Mouse (Mus musculus) forebrain, embryonic 15.5 days (tissue): ENCODE results near the gene Scgb1a1. TPM values are rescaled to one million over a fixed set of nuclear protein-coding genes. Genes with fewer than 3 reads are reported as not detected.

ENCODE experiments used
- ATAC-seq: fragments of 200-750 bp; cut with Nextera tagmentation; replicated peaks from 2 replicates; pipeline ENCODE4 v1.8.0; 2017; ENCODE audit warnings: mild to moderate bottlenecking, moderate TSS enrichment, moderate library complexity
- H3K27ac ChIP-seq: fragments of 300-500 bp; sonication (generic); replicated peaks from 2 replicates; pipeline ENCODE4 v1.5.1; 2015; ENCODE audit warnings: mild to moderate bottlenecking, inconsistent platforms
- H3K27me3 ChIP-seq: fragments of 300-500 bp; sonication (generic); 2 replicates; pipeline ENCODE4 v1.6.1; 2015; ENCODE audit warnings: inconsistent platforms
- H3K36me3 ChIP-seq: fragments of 300-500 bp; sonication (generic); 2 replicates; pipeline ENCODE4 v1.6.1; 2015; ENCODE audit warnings: mild to moderate bottlenecking, inconsistent platforms
- H3K4me1 ChIP-seq: fragments of 300-500 bp; sonication (generic); 2 replicates; pipeline ENCODE4 v1.6.1; 2015; ENCODE audit warnings: inconsistent platforms
- H3K4me2 ChIP-seq: fragments of 300-500 bp; sonication (generic); replicated peaks from 2 replicates; pipeline ENCODE4 v1.6.1; 2015; ENCODE audit warnings: mild to moderate bottlenecking, inconsistent platforms
- H3K4me3 ChIP-seq: fragments of 300-500 bp; sonication (generic); 2 replicates; pipeline ENCODE4 v1.5.1; 2015; ENCODE audit warnings: mild to moderate bottlenecking, inconsistent platforms
- H3K9ac ChIP-seq: fragments of 300-500 bp; sonication (generic); replicated peaks from 2 replicates; pipeline ENCODE4 v1.6.1; 2015; ENCODE audit warnings: mild to moderate bottlenecking, inconsistent platforms
- H3K9me3 ChIP-seq: fragments of 300-500 bp; sonication (generic); 2 replicates; pipeline ENCODE4 v1.6.1; 2016; ENCODE audit warnings: inconsistent platforms
- WGBS: fragments of 180-500 bp; shearing (Covaris S2); methylation state at CpG from one replicate; pipeline ENCODE4 v1.1.7; 2015; ENCODE audit warnings: mixed read lengths; 5-methylcytosine and 5-hydroxymethylcytosine counted together
- polyA plus RNA-seq: library from polyadenylated mRNA; unstranded; fragments of >200 nt; fragmentation: Nextera tagmentation; extraction: Ambion mirVana; gene quantifications from 2 replicates; pipeline ENCODE4 v1.2.1, GENCODE M21; 2015

The Scgb1a1 gene
- polyA plus RNA-seq, 1 experiment from 2014 or later: not detected

GRCm38 (mm10) chr19:9047207-9047945 lies 40.4 kb downstream of the Scgb1a1 start:
- Histone ChIP-seq H3K27ac (no peak overlapping the region), H3K36me3 (no peaks in the 10 kb centered on the region), H3K9me3 (no peaks in the 10 kb centered on the region), H3K4me1 (no peaks in the 10 kb centered on the region), H3K4me3 (no peak overlapping the region), H3K4me2 (no peak overlapping the region), H3K27me3 (no peaks in the 10 kb centered on the region), H3K9ac (no peak overlapping the region)
- ATAC-seq: no peak
- 84% methylated on average over 7 of the region's 7 CpGs for whole genome bisulfite sequencing

GRCm38 (mm10) chr19:9044291-9044690 lies 43.5 kb downstream of the Scgb1a1 start:
- no peak overlapping the region for H3K4me3 ChIP-seq
- H3K27ac ChIP-seq: no peak overlapping the region
- no peak overlapping the region for H3K9ac ChIP-seq
- H3K27me3 ChIP-seq: no peaks in the 10 kb centered on the region
- H3K9me3 ChIP-seq: no peaks in the 10 kb centered on the region
- H3K4me2 ChIP-seq: no peak overlapping the region
- ATAC-seq: no peak
- no peaks in the 10 kb centered on the region for H3K36me3 ChIP-seq
- no peaks in the 10 kb centered on the region for H3K4me1 ChIP-seq
- WGBS: 84% methylated on average over 4 of the region's 4 CpGs

GRCm38 (mm10) chr19:9043123-9043522 lies 44.6 kb downstream of the Scgb1a1 start:
- no peaks in the 10 kb centered on the region for H3K27me3 ChIP-seq
- no peak overlapping the region for H3K4me3 ChIP-seq
- ATAC-seq: no peak
- no peak overlapping the region for H3K9ac ChIP-seq
- no peaks in the 10 kb centered on the region for H3K9me3 ChIP-seq
- no peaks in the 10 kb centered on the region for H3K36me3 ChIP-seq
- no peak overlapping the region for H3K27ac ChIP-seq
- no peaks in the 10 kb centered on the region for H3K4me1 ChIP-seq
- no peak overlapping the region for H3K4me2 ChIP-seq
- 67% methylated on average over 1 of the region's 1 CpGs for WGBS

GRCm38 (mm10) chr19:9041074-9041473 lies 46.7 kb downstream of the Scgb1a1 start:
- Histone ChIP-seq H3K27me3 (no peaks in the 10 kb centered on the region), H3K4me1 (no peaks in the 10 kb centered on the region), H3K4me2 (no peak overlapping the region), H3K4me3 (no peak overlapping the region), H3K36me3 (no peaks in the 10 kb centered on the region), H3K9ac (no peak overlapping the region), H3K9me3 (no peaks in the 10 kb centered on the region), H3K27ac (no peak overlapping the region)
- no peak for ATAC-seq

GRCm38 (mm10) chr19:9040649-9041048 lies 47.1 kb downstream of the Scgb1a1 start:
- no peaks in the 10 kb centered on the region for H3K36me3 ChIP-seq
- no peak overlapping the region for H3K4me2 ChIP-seq
- H3K9ac ChIP-seq: no peak overlapping the region
- 88% methylated on average over 6 of the region's 6 CpGs for WGBS
- H3K27ac ChIP-seq: no peak overlapping the region
- H3K4me3 ChIP-seq: no peak overlapping the region
- H3K9me3 ChIP-seq: no peaks in the 10 kb centered on the region
- no peaks in the 10 kb centered on the region for H3K27me3 ChIP-seq
- H3K4me1 ChIP-seq: no peaks in the 10 kb centered on the region
- ATAC-seq: no peak

GRCm38 (mm10) chr19:9039928-9040327 lies 47.8 kb downstream of the Scgb1a1 start:
- ATAC-seq: no peak
- no peaks in the 10 kb centered on the region for H3K27me3 ChIP-seq
- H3K4me1 ChIP-seq: no peaks in the 10 kb centered on the region
- no peaks in the 10 kb centered on the region for H3K36me3 ChIP-seq
- no peak overlapping the region for H3K27ac ChIP-seq
- WGBS: 76% methylated on average over 7 of the region's 7 CpGs
- no peak overlapping the region for H3K4me2 ChIP-seq
- no peak overlapping the region for H3K4me3 ChIP-seq
- H3K9me3 ChIP-seq: no peaks in the 10 kb centered on the region
- no peak overlapping the region for H3K9ac ChIP-seq

GRCm38 (mm10) chr19:9039266-9039665 lies 48.5 kb downstream of the Scgb1a1 start:
- Histone ChIP-seq H3K27ac (no peak overlapping the region), H3K4me3 (no peak overlapping the region), H3K36me3 (no peaks in the 10 kb centered on the region), H3K9me3 (no peaks in the 10 kb centered on the region), H3K4me2 (no peak overlapping the region), H3K4me1 (no peaks in the 10 kb centered on the region), H3K27me3 (no peaks in the 10 kb centered on the region), H3K9ac (no peak overlapping the region)
- WGBS: 84% methylated on average over 4 of the region's 4 CpGs
- ATAC-seq: no peak

- Histone ChIP-seq H3K4me2 (no peak overlapping the region), H3K4me1 (no peaks in the 10 kb centered on the region), H3K9me3 (no peaks in the 10 kb centered on the region), H3K27me3 (no peaks in the 10 kb centered on the region), H3K36me3 (no peaks in the 10 kb centered on the region), H3K27ac (no peak overlapping the region), H3K9ac (no peak overlapping the region), H3K4me3 (no peak overlapping the region)
- ATAC-seq: no peak
- WGBS: 75% methylated on average over 3 of the region's 3 CpGs
Measured at GRCm38 (mm10) chr19:9038136-9038535, 49.6 kb downstream of the Scgb1a1 start.

GRCm38 (mm10) chr19:9035101-9035500 lies 52.7 kb downstream of the Scgb1a1 start:
- Histone ChIP-seq H3K9ac (no peak overlapping the region), H3K4me3 (no peak overlapping the region), H3K9me3 (no peaks in the 10 kb centered on the region), H3K27me3 (no peaks in the 10 kb centered on the region), H3K4me1 (peaks cover 10% of the 10 kb centered on the region), H3K27ac (no peak overlapping the region), H3K4me2 (no peak overlapping the region), H3K36me3 (no peaks in the 10 kb centered on the region)
- 54% methylated on average over 3 of the region's 3 CpGs for WGBS
- ATAC-seq: no peak

- H3K27me3 ChIP-seq: no peaks in the 10 kb centered on the region
- no peak overlapping the region for H3K4me3 ChIP-seq
- no peak overlapping the region for H3K9ac ChIP-seq
- no peaks in the 10 kb centered on the region for H3K36me3 ChIP-seq
- H3K4me2 ChIP-seq: no peak overlapping the region
- peaks cover 17% of the 10 kb centered on the region for H3K4me1 ChIP-seq
- no peaks in the 10 kb centered on the region for H3K9me3 ChIP-seq
- ATAC-seq: no peak
- no peak overlapping the region for H3K27ac ChIP-seq
- 85% methylated on average over 3 of the region's 3 CpGs for WGBS
Measured at GRCm38 (mm10) chr19:9034480-9034879, 53.3 kb downstream of the Scgb1a1 start.

Other genes starting within 250 kb of the Scgb1a1 start
- 272 and 281 TPM in 2 replicates for gene Gng3, start 248.8 kb downstream of the Scgb1a1 start, polyA plus RNA-seq
- gene Lrrn4cl, start 237.2 kb downstream of the Scgb1a1 start, polyA plus RNA-seq: 0.53 and 0.60 TPM in 2 replicates
- 178 and 181 TPM in 2 replicates for gene Ubxn1, start 216.5 kb downstream of the Scgb1a1 start, polyA plus RNA-seq
- 55.4 and 61.8 TPM in 2 replicates for gene Uqcc3, start 207.0 kb downstream of the Scgb1a1 start, polyA plus RNA-seq
- gene Lbhd1, start 204.2 kb downstream of the Scgb1a1 start, polyA plus RNA-seq: 59.1 and 74.7 TPM in 2 replicates
- gene Gm49403, start 204.0 kb downstream of the Scgb1a1 start, polyA plus RNA-seq: not detected in 2 replicates
- 53.9 and 55.0 TPM in 2 replicates for gene 1810009A15Rik, start 199.1 kb downstream of the Scgb1a1 start, polyA plus RNA-seq
- gene Gm49416, start 199.0 kb downstream of the Scgb1a1 start, polyA plus RNA-seq: 0.25 TPM in 1 of 2 replicates, not detected in the other
- 42.0 and 43.7 TPM in 2 replicates for gene Ints5, start 195.0 kb downstream of the Scgb1a1 start, polyA plus RNA-seq
- 88.1 and 89.6 TPM in 2 replicates for gene Ganab, start 189.9 kb downstream of the Scgb1a1 start, polyA plus RNA-seq
- 78.9 and 81.0 TPM in 2 replicates for gene B3gat3, start 167.6 kb downstream of the Scgb1a1 start, polyA plus RNA-seq
- 0.87 and 1.5 TPM in 2 replicates for gene Rom1, start 158.6 kb downstream of the Scgb1a1 start, polyA plus RNA-seq
- 10.4 and 11.7 TPM in 2 replicates for gene Eml3, start 158.4 kb downstream of the Scgb1a1 start, polyA plus RNA-seq
- gene Mta2, start 146.1 kb downstream of the Scgb1a1 start, polyA plus RNA-seq: 171 and 175 TPM in 2 replicates
- 34.1 and 34.7 TPM in 2 replicates for gene Tut1, start 134.1 kb downstream of the Scgb1a1 start, polyA plus RNA-seq
- 336 and 348 TPM in 2 replicates for gene Eef1g, start 120.9 kb downstream of the Scgb1a1 start, polyA plus RNA-seq
- gene Ahnak, start 98.7 kb downstream of the Scgb1a1 start, polyA plus RNA-seq: 2.6 and 3.7 TPM in 2 replicates
- gene Asrgl1, start 47.7 kb upstream of the Scgb1a1 start, polyA plus RNA-seq: 32.0 and 33.5 TPM in 2 replicates